Mouse (Mus musculus) lung, embryonic 14.5 days (tissue): ENCODE data around the gene Hacl1. TPM values are rescaled to one million over a fixed set of nuclear protein-coding genes. Genes with fewer than 3 reads are reported as not detected.

Source experiments
- ATAC-seq: fragments of 200-750 bp; cut with Nextera tagmentation; 2 replicates; pipeline ENCODE4 v1.8.0; 2017; ENCODE audit warnings: mild to moderate bottlenecking, moderate TSS enrichment, moderate library complexity; ENCODE audit not compliant: insufficient read depth
- DNase-seq: peaks from one replicate; pipeline ENCODE4 v3.0.0-alpha.2; 2015
- H3K27ac ChIP-seq: fragments of 300-500 bp; sonication (generic); 2 replicates; pipeline ENCODE4 v1.5.1; 2014; ENCODE audit warnings: low read depth, mild to moderate bottlenecking, moderate library complexity
- H3K27me3 ChIP-seq: fragments of 300-500 bp; sonication (generic); 2 replicates; pipeline ENCODE4 v1.6.1; 2014; ENCODE audit warnings: low read length, control low read depth; ENCODE audit not compliant: insufficient read depth
- H3K36me3 ChIP-seq: fragments of 300-500 bp; sonication (generic); 2 replicates; pipeline ENCODE4 v1.6.1; 2014; ENCODE audit warnings: control low read depth; ENCODE audit not compliant: insufficient read depth
- H3K4me1 ChIP-seq: fragments of 300-500 bp; sonication (generic); 2 replicates; pipeline ENCODE4 v1.6.1; 2014; ENCODE audit warnings: antibody characterized with exemption, control low read depth; ENCODE audit not compliant: insufficient read depth
- H3K4me2 ChIP-seq: fragments of 300-500 bp; sonication (generic); 2 replicates; pipeline ENCODE4 v1.6.1; 2014; ENCODE audit warnings: mild to moderate bottlenecking
- H3K4me3 ChIP-seq: fragments of 300-500 bp; sonication (generic); 2 replicates; pipeline ENCODE4 v1.5.1; 2014; ENCODE audit warnings: low read depth, low read length
- H3K9ac ChIP-seq: fragments of 300-500 bp; sonication (generic); 2 replicates; pipeline ENCODE4 v1.6.1; 2014
- H3K9me3 ChIP-seq: fragments of 300-500 bp; sonication (generic); 2 replicates; pipeline ENCODE4 v1.6.1; 2016; ENCODE audit warnings: low read depth, low read length, control low read depth
- CTCF ChIP-seq: IDR thresholded peaks from 2 replicates; pipeline ENCODE4 v1.5.1; 2016; ENCODE audit warnings: antibody characterized with exemption, low read depth
- WGBS: fragments of 180-500 bp; shearing (Covaris S2); extraction: QIAGEN DNeasy Blood & Tissue Kit; methylation state at CpG from one replicate; pipeline ENCODE4 v1.1.7; 2014; 5-methylcytosine and 5-hydroxymethylcytosine counted together
- polyA plus RNA-seq: library from polyadenylated mRNA; unstranded; fragments of >200 nt; fragmentation: Nextera tagmentation; extraction: Ambion mirVana; gene quantifications from 2 replicates; pipeline ENCODE4 v1.2.1, GENCODE M21; 2014

Hacl1 gene
- polyA plus RNA-seq, 1 experiment from 2014 or later: 10.4 TPM

GRCm38 (mm10) chr14:31571419-31571818, 69.7 kb downstream of the Hacl1 start:
- 85% methylated on average over 5 of the region's 5 CpGs for WGBS
- H3K27me3 ChIP-seq: no peaks in the 10 kb centered on the region
- TF ChIP-seq CTCF: no peak

GRCm38 (mm10) chr14:31570131-31570951, 70.7 kb downstream of the Hacl1 start:
- Histone ChIP-seq H3K4me1 (peaks cover 17% of the 10 kb centered on the region), H3K36me3 (no peaks in the 10 kb centered on the region), H3K4me2 (no peak overlapping the region), H3K9me3 (no peaks in the 10 kb centered on the region), H3K27ac (no peak overlapping the region), H3K4me3 (no peak overlapping the region), H3K27me3 (no peaks in the 10 kb centered on the region), H3K9ac (no peak overlapping the region)
- 45% methylated on average over 6 of the region's 6 CpGs for WGBS
- DNase-seq (no peak), ATAC-seq (no peak)
- TF ChIP-seq CTCF: no peak

More at GRCm38 (mm10) chr14:31571419-31571818, 69.7 kb downstream of the Hacl1 start:
- Histone ChIP-seq H3K4me1 (peaks cover 11% of the 10 kb centered on the region; the same call in 1 of the 2 replicates), H3K4me2 (no peak overlapping the region), H3K36me3 (no peaks in the 10 kb centered on the region), H3K4me3 (no peak overlapping the region), H3K9me3 (no peaks in the 10 kb centered on the region), H3K27ac (no peak overlapping the region), H3K9ac (no peak overlapping the region)
- ATAC-seq (no peak), DNase-seq (no peak)

- ATAC-seq: 0 out of 2 replicates have a peak, but pooled peaks have one; percentile 12
- peak; percentile 76 for DNase-seq
- Histone ChIP-seq H3K27me3 (no peaks in the 10 kb centered on the region), H3K4me1 (peaks cover 20% of the 10 kb centered on the region), H3K9me3 (no peaks in the 10 kb centered on the region), H3K36me3 (no peaks in the 10 kb centered on the region), H3K4me2 (no peak overlapping the region), H3K27ac (no peak overlapping the region), H3K9ac (no peak overlapping the region), H3K4me3 (no peak overlapping the region)
- 39% methylated on average over 6 of the region's 7 CpGs for WGBS
- TF ChIP-seq CTCF: no peak
Observed at GRCm38 (mm10) chr14:31569151-31569631, 71.9 kb downstream of the Hacl1 start.

GRCm38 (mm10) chr14:31565478-31566212, 75.4 kb downstream of the Hacl1 start:
- 46% methylated on average over 9 of the region's 9 CpGs for WGBS
- Histone ChIP-seq H3K9ac (no peak overlapping the region; the same call in 1 of the 2 replicates), H3K4me1 (peaks cover 16% of the 10 kb centered on the region), H3K9me3 (no peaks in the 10 kb centered on the region), H3K36me3 (no peaks in the 10 kb centered on the region), H3K27ac (peak overlapping the region; percentile 67), H3K27me3 (no peaks in the 10 kb centered on the region), H3K4me3 (no peak overlapping the region), H3K4me2 (peak overlapping the region; percentile 4; the same call in 1 of the 2 replicates)
- TF ChIP-seq CTCF: no peak
- ATAC-seq: no peak
- DNase-seq: peak; percentile 23

- Histone ChIP-seq H3K27ac (peak overlapping the region; percentile 67; the same call in 1 of the 2 replicates), H3K4me3 (no peak overlapping the region), H3K9me3 (no peaks in the 10 kb centered on the region), H3K27me3 (no peaks in the 10 kb centered on the region), H3K36me3 (no peaks in the 10 kb centered on the region), H3K4me1 (peaks cover 21% of the 10 kb centered on the region), H3K9ac (no peak overlapping the region), H3K4me2 (no peak overlapping the region; the same call in 1 of the 2 replicates)
- peak; percentile 96 for DNase-seq
- ATAC-seq: peak; percentile 84
- TF ChIP-seq CTCF: 0 out of 2 replicates have a peak, but pooled peaks have one; percentile 13
- WGBS: 5% methylated on average over 6 of the region's 6 CpGs
Observed at GRCm38 (mm10) chr14:31564452-31565179, 76.5 kb downstream of the Hacl1 start.

- Histone ChIP-seq H3K36me3 (no peaks in the 10 kb centered on the region), H3K4me3 (no peak overlapping the region), H3K9me3 (no peaks in the 10 kb centered on the region), H3K4me1 (peaks cover 17% of the 10 kb centered on the region), H3K27ac (no peak overlapping the region; the same call in 1 of the 2 replicates), H3K27me3 (no peaks in the 10 kb centered on the region), H3K9ac (no peak overlapping the region), H3K4me2 (no peak overlapping the region)
- no peak for TF ChIP-seq CTCF
- ATAC-seq: peak; percentile 70; the same call in 1 of the 2 replicates
- peak; percentile 92 for DNase-seq
- WGBS: 8% methylated on average over 5 of the region's 5 CpGs
Observed at GRCm38 (mm10) chr14:31560886-31561285, 80.2 kb downstream of the Hacl1 start.
